Mouse (Mus musculus) embryonic stem cell, embryonic (primary cell): ENCODE measurements around the gene Bcas3.

Experiments
- CTCF ChIA-PET, 4 experiments: fragments of 300-600 bp in 2 of 4; fragments of 350-600 bp in 2 of 4; sonication (Branson Sonifier 250); formaldehyde crosslinking; loops; one replicate each; lab custom pipeline; 2022; ENCODE audit warnings: inconsistent platforms in 2 of 4; lab: Charles Lee
- POLR2A ChIA-PET, 4 experiments: fragments of 300-600 bp in 2 of 4; fragments of 350-600 bp in 2 of 4; sonication (Branson Sonifier 250); formaldehyde crosslinking; loops; one replicate each; lab custom pipeline; 2022; ENCODE audit warnings: antibody characterized with exemption in 4 of 4, inconsistent platforms in 1 of 4; lab: Charles Lee

The Bcas3 gene

DNA sequence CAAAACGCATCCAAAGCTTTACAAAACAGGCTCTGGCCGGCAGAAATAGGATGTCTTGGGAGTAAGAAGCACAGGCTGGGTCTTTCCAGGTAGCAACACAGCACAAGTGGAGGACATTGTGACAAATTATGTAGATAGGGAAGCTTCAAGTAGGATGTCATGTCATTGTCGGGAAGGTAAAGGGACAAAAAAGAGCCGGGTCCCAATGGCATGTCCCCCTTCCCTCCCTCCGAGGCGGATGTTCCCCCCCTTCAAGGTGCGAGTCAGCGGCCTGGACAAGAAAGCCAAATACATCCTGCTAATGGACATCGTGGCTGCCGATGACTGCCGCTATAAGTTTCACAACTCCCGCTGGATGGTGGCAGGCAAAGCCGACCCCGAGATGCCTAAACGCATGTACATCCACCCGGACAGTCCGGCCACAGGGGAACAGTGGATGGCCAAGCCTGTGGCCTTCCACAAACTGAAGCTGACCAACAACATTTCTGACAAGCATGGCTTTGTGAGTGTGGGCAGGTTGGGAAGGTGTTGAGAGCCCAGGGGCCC is 481.5 kb downstream of the Bcas3 start:
- ChIA-PET POLR2A (interaction anchor here in 2 of 4 experiments (0.9 to 1.2 kb wide), 3 partner anchors 8 to 74 kb away, joined by 3 to 4 read pairs (median 3); no protein-coding TSS in a partner anchor), CTCF (interaction anchor here in 3 of 4 experiments (0.6 to 4.9 kb wide), 4 partner anchors 9 to 81 kb away, joined by 3 to 22 read pairs (median 4); partner anchors contain the start of gene Gm11444 (in 1 of the 3))

DNA sequence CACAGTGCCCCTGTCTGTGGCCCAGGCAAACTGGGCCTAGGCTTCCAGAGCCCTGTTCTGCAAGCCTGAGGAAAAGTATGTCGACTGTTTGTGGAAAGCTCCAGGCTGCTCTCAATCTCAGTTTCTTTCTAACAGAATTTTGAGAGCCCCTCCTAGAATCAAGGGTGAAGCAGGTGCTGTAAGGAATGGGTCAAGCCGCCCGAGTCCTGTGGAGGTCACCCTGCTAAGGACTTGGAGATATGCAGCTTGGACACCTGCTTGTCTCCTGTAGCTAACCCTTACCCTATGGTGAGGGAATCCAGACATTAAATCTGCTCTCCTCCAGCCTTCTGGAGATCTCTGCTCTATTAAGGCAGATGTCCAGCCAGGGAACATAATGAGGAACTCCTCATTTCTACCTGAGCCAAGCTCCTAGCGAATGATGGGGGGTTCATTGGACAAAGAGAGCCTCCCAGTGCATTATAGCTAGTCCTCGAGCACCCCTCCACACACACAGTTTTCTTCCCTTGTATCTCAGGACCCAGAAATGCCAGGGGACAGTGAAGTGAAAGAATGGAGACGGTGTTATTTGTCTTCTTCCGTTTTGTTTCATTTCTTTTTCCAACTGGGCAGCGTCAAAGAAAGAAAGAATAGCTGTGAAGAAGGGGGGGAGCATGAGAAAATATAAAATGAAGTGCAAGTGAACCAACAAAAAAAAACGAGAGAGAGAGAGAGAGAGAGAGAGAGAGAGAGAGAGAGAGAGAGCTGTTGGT is 482.2 kb downstream of the Bcas3 start:
- CTCF ChIA-PET: interaction anchor here in 3 of 4 experiments (0.6 to 4.9 kb wide), 5 partner anchors 8 to 137 kb away, joined by 3 to 22 read pairs (median 3); partner anchors contain the start of gene Gm11444 (in 1 of the 3)
- POLR2A ChIA-PET: interaction anchor here in 2 of 4 experiments (0.6 to 1.2 kb wide), 4 partner anchors 9 to 520 kb away, joined by 3 to 12 read pairs (median 4); partner anchors contain the start of gene Tbx4 (in 1 of the 2)

DNA sequence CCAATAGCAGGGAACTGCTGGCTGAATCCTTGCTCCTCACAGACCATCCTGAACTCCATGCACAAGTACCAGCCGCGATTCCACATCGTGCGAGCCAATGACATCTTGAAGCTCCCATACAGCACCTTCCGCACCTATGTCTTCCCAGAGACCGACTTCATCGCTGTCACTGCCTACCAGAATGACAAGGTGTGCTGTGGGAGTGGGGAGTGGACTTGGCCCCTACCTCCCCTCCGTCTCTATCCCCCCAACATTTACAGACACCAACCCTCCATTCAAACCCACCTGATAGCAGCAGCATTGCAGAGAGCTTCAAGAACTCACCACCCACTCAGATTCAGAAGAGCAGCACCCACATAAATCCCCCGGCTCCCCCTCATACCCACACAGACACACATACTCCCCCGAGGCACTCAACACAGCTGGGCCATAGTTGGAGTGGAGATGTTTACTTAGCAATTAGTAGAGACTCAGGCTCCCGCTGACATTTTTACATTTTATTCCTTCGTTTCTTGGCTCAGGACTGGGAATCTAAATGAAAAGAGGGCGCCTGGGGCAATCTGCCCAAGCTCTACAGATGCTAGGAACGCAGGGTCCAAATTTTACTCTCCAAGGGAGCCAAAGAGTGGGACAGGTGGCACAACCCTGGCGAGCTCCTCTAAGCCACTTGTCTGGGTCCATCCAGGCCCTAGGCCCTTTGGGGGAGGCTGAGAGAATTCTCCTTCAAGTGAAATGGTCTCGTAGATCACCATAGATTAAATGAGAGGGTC is 483.0 kb downstream of the Bcas3 start:
- ChIA-PET CTCF (interaction anchor here in 2 of 4 experiments (0.6 to 1.6 kb wide), 3 partner anchors 8 to 137 kb away, joined by 3 read pairs; partner anchors contain the start of gene Gm11444 (in 1 of the 2)), POLR2A (interaction anchor here in 2 of 4 experiments (0.6 to 2.2 kb wide), 3 partner anchors 8 to 521 kb away, joined by 3 to 12 read pairs (median 6); partner anchors contain the start of gene Tbx4 (in 1 of the 2))

DNA sequence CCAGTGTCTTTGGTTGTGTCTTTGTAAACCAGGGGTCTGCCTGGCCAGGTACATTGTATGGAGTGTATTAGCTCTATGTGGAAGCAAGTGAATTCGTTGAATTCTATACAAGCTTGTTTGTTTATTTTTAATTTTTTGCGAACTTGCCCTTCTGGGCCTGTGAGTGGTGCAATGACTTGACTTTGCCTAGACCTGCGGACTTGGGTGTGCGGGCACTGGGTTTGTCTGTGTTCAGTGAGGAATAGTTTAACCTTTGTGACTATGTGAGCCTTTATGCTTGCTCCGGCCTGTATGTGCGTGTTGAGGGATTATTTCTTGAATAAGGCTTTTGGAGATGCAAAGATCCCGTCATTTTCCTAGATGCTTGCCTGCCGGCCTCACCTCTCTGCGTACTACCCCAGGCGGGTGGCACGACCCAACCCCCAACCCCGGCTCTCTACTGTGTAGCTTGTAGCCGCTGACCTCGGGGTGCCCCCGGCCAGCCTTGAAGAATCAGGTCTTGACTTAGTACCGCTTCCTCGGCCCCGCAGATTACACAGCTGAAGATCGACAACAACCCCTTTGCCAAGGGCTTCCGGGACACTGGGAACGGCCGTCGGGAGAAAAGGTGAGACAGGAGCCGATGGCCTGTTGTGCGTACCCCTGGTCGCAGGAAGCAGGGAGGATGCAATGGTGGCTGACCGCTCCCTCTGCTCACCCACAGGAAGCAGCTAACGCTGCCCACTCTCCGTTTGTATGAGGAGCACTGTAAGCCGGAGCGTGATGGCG is 483.7 kb downstream of the Bcas3 start:
- POLR2A ChIA-PET: interaction anchor here in 1 of 4 experiments (1.2 to 2.2 kb wide), 2 partner anchors 9 to 49 kb away, joined by 3 to 6 read pairs; partner anchors contain the start of gene Tbx4

DNA sequence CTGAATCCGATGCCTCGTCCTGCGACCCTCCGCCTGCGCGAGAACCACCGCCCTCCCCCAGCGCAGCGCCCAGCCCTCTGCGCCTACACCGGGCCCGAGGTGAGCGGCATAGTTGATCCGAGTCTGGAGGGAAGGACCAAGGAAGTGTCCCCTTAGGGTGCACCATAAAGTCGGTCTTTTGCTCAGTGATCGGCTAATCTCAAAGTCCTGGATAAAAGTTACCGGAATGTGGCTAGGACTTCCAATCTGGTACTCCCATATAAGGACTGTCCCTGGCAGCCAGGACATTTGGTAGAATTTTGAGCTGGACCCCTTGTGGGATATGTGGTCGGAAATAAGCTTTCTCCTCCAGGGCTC is 484.3 kb downstream of the Bcas3 start:
- ChIA-PET CTCF (no interaction called here), POLR2A (interaction anchor here in 1 of 4 experiments (2.2 kb wide), 1 partner anchor 10 kb away, joined by 6 read pairs; no protein-coding TSS in a partner anchor)

More for the DNA sequence above, 483.7 kb downstream of the Bcas3 start:
- CTCF ChIA-PET: no interaction called here

DNA sequence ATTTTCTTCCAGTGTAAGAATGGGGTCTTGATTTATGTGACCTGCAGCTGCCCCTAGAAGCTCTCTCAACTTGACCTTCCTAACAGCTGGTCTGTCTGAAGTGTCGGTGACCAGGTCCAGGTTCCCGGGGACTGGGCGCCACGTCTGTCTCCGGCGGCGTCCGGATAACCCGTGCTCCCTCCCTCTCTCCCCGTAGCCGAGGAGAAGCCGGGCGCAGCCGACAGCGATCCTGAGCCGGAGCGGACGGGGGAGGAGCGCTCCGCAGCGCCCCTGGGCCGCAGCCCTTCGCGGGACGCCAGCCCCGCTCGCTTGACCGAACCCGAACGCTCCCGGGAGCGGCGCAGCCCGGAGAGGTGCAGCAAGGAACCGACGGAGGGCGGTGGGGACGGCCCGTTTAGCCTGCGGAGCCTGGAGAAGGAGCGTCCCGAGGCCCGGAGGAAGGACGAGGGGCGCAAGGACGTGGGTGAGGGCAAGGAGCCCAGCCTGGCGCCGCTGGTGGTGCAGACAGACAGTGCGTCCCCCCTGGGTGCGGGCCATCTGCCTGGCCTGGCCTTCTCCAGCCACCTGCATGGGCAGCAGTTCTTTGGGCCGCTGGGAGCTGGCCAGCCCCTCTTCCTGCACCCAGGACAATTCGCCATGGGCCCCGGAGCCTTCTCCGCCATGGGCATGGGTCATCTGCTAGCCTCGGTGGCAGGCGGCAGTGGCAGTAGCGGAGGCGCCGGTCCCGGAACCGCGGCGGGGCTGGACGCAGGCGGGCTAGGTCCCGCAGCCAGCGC is 484.9 kb downstream of the Bcas3 start:
- CTCF ChIA-PET: no interaction called here

DNA sequence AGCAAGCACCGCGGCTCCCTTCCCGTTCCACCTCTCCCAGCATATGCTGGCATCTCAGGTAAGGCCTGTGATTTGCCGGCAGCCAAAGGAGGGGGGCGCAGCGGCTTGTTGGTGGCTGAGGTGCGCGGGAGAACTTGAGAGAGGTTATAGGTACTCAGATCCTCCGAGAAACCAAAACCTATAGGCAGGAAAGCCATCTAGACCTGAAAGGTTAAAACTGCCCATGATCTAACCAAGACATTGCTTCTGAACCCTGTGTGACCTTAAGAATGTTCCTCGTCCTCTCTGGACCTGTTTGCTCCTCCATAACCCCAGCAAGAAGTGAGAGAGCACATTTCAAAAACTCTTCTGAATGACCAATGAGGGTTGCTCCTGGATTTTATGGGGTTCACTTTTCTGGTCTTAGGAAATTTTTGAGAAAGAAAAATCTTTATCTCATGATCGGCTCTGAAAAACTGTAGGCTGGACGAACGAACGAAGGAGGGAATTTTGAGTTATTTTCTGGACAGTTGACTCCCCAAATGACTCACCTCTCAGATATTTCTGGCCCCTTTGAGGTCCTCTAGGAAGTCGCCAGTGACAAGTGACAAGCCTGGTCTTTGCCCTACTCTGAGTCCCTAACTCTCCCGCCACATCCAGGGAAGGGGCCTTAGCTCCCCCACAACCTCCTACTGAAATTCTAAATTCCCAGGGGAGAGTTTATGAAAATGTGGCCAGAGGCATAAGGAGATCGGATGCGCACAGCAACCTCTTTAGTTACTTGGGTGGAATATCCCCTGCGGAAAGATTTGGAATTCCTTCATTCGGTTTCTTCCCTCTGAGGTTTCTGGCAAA is 485.7 kb downstream of the Bcas3 start:
- CTCF ChIA-PET: interaction anchor here in 2 of 4 experiments (0.7 kb wide), 2 partner anchors 8 to 266 kb away, joined by 3 to 5 read pairs; no protein-coding TSS in a partner anchor
- POLR2A ChIA-PET: interaction anchor here in 1 of 4 experiments (4.4 kb wide), 1 partner anchor 8 kb away, joined by 15 read pairs; no protein-coding TSS in a partner anchor

More for the DNA sequence above, 484.9 kb downstream of the Bcas3 start:
- POLR2A ChIA-PET: interaction anchor here in 1 of 4 experiments (2.2 kb wide), 1 partner anchor 10 kb away, joined by 6 read pairs; no protein-coding TSS in a partner anchor

DNA sequence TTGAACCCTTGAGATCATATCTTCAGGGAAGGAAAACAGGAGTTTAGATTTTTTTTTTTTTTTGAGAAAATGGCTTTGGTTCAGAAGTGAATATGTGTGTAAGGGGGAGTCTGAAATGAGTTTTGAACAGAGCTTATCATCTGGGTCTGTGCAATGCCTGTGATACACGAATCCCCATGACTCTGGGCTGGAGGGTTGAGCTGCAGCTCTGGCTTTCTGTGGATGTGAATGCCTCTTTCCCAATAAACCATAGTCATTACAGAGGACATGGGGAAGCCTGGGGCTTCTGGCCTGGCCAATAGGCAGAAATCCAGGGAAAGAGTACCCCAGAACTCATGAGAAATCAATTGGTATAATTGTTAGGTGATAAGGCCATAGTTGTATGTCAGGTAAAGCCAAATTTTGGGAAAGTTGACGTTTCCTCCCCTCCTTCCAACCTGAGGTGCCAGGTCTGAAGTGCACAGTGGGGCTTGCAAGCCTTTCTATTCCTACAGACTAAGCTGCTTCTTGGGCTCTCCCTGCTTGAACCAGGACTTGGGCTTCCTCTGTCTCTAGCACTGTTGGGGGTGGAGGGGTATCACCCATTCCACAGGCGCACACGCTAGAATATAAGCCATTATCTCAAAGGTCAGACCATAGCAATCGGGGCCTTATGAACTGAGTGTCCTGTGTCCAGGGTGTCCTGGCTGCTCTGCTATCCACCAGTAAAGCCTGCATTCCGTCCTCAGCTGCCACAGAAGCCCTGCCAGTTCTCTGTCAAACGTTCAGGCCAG is 486.5 kb downstream of the Bcas3 start:
- POLR2A ChIA-PET: interaction anchor here in 1 of 4 experiments (4.4 kb wide), 1 partner anchor 9 kb away, joined by 15 read pairs; no protein-coding TSS in a partner anchor

DNA sequence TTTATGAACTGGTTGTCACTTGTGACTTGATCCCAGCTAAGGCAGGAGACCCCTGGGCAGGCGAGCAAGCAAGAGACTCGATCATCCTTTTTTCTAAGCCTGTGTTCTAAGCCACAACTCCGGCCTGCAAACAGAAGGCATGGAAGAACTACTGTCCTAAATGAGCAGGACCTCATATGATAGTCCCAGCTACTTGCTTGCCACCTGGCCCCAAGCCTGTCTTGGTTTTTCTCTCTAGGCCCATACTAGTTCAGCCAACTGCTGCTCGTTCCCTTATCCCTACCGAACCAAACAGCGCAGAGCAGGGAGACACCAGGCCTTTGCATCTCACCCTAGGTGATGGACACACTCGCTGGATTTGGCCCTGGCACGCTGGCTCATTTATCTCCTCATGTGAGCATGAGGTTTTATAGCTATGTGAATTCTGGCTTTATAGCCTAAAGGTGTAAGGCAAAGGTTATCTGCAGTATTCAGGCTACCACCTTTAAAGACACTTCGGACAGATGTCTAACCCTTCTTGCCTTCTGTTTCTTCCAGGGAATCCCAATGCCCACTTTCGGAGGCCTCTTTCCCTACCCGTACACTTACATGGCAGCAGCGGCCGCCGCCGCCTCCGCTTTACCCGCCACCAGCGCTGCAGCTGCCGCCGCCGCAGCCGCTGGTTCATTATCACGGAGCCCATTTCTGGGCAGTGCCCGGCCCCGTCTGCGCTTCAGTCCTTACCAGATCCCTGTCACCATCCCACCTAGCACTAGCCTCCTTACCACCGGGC is 487.2 kb downstream of the Bcas3 start:
- CTCF ChIA-PET: interaction anchor here in 3 of 4 experiments (0.6 to 3.0 kb wide), 4 partner anchors 16 to 670 kb away, joined by 4 to 16 read pairs (median 8); partner anchors contain the start of gene 1700125H20Rik (in 1 of the 3)
- POLR2A ChIA-PET: interaction anchor here in 2 of 4 experiments (0.5 to 4.4 kb wide), 2 partner anchors 10 to 133 kb away, joined by 3 to 15 read pairs; no protein-coding TSS in a partner anchor

More for the DNA sequence above, 486.5 kb downstream of the Bcas3 start:
- CTCF ChIA-PET: interaction anchor here in 3 of 4 experiments (0.5 to 3.0 kb wide), 5 partner anchors 8 to 669 kb away, joined by 3 to 7 read pairs (median 4); partner anchors contain the start of gene 1700125H20Rik (in 1 of the 3)

DNA sequence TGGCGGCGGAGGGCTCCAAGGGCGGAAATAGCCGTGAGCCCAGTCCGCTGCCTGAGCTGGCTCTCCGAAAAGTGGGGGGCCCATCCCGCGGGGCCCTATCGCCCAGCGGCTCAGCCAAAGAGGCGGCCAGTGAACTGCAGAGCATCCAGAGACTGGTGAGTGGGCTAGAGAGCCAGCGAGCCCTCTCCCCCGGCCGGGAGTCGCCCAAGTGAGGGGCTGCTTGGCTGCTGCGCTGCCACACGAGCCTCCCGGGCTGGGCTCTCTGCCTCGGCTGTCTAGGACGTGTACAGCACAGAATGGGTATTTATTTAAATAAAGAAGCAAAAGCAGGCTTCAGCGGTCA is 487.8 kb downstream of the Bcas3 start:
- ChIA-PET POLR2A (interaction anchor here in 2 of 4 experiments (0.7 to 4.4 kb wide), 3 partner anchors 11 to 75 kb away, joined by 3 to 15 read pairs (median 5); no protein-coding TSS in a partner anchor), CTCF (interaction anchor here (0.6 to 3.1 kb wide), 10 partner anchors 10 to 671 kb away, joined by 3 to 22 read pairs (median 8); partner anchors contain the start of gene 1700125H20Rik (in 1 of the 4))

DNA sequence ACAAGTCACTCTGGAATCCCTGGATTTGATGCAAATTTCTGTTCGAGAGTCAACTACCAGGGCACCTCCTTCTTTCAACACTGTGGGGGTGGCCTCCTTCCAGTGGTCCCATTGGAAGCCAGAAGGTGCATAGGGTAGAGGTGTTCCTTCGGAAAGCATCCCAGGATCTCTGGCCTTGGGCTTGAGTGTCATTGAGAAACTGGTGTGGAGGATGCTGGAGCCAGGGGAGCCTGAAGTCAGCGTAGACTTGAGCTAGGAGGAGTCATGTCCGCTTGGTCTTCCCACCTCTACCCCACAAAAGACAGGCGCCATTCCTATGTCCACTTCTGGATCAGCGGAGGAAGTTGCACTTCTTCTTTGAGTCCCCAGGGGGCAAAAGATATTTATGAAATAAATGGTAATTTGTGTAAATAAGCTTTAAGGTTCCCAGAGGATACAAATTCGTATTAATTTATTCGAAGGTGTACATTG is 488.3 kb downstream of the Bcas3 start:
- CTCF ChIA-PET: interaction anchor here (0.6 to 3.4 kb wide), 22 partner anchors 8 to 1198 kb away, joined by 3 to 22 read pairs (median 5); no protein-coding TSS in a partner anchor
- POLR2A ChIA-PET: interaction anchor here in 3 of 4 experiments (0.7 to 4.4 kb wide), 6 partner anchors 11 to 130 kb away, joined by 3 to 15 read pairs (median 3); no protein-coding TSS in a partner anchor

DNA sequence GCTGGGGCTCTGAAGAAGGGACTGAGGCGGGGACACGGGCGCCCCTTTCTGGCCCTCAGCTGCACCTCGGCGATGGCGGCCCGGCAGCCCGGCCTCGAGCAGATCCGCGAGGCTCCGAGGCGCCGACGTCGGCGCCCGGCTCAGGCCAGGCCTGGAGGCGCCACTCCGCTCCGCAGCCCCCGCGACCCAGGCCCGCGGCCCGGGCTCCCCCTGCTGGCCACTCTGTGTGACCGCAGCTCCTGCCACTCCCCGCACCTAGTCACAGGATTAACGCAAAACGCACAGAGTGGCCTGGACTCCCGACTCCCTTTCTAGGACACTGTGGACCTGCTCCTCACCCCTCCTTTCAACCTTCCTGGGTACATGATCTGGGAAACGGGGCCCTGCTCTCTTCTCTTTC is 489.0 kb downstream of the Bcas3 start:
- POLR2A ChIA-PET: interaction anchor here in 2 of 4 experiments (0.7 to 4.4 kb wide), 12 partner anchors 8 to 612 kb away, joined by 3 to 15 read pairs (median 4); partner anchors contain the start of genes Bcas3 (in 1 of the 2) and Tbx4 (in 1 of the 2)
- CTCF ChIA-PET: interaction anchor here (0.6 to 3.8 kb wide), 38 partner anchors 9 to 1199 kb away, joined by 3 to 22 read pairs (median 4); partner anchors contain the start of gene Tbx2 (in 1 of the 4)
